Mouse (Mus musculus) liver, embryonic 16.5 days (tissue): Measurements from ENCODE around the gene Gpr141. TPM values are rescaled to one million over a fixed set of nuclear protein-coding genes. Genes with fewer than 3 reads are reported as not detected.

Experiments used
- ATAC-seq: fragments of 200-750 bp; cut with Nextera tagmentation; 2 replicates; pipeline ENCODE4 v1.8.0; 2017; ENCODE audit warnings: low read depth, mild to moderate bottlenecking, moderate number of reproducible peaks, moderate library complexity
- H3K27ac ChIP-seq: fragments of 300-500 bp; sonication (generic); 2 replicates; pipeline ENCODE4 v1.5.1; 2014; ENCODE audit warnings: mild to moderate bottlenecking, low read length
- H3K27me3 ChIP-seq: fragments of 300-500 bp; sonication (generic); 2 replicates; pipeline ENCODE4 v1.6.1; 2014; ENCODE audit warnings: low read depth, low read length, mixed read lengths; ENCODE audit not compliant: control insufficient read depth, insufficient read depth
- H3K36me3 ChIP-seq: fragments of 300-500 bp; sonication (generic); 2 replicates; pipeline ENCODE4 v1.6.1; 2014; ENCODE audit warnings: mild to moderate bottlenecking; ENCODE audit not compliant: control insufficient read depth, insufficient read depth
- H3K4me1 ChIP-seq: fragments of 300-500 bp; sonication (generic); 2 replicates; pipeline ENCODE4 v1.6.1; 2014; ENCODE audit warnings: low read depth, low read length, mixed read lengths; ENCODE audit not compliant: control insufficient read depth
- H3K4me2 ChIP-seq: fragments of 300-500 bp; sonication (generic); 2 replicates; pipeline ENCODE4 v1.6.1; 2014; ENCODE audit warnings: low read depth, low read length, mixed read lengths
- H3K4me3 ChIP-seq: fragments of 300-500 bp; sonication (generic); 2 replicates; pipeline ENCODE4 v1.5.1; 2014; ENCODE audit warnings: low read depth, mild to moderate bottlenecking, low read length
- H3K9ac ChIP-seq: fragments of 300-500 bp; sonication (generic); 2 replicates; pipeline ENCODE4 v1.6.1; 2014; ENCODE audit warnings: low read depth, low read length
- H3K9me3 ChIP-seq: fragments of 300-500 bp; sonication (generic); replicated peaks from 2 replicates; pipeline ENCODE4 v1.6.1; 2016; ENCODE audit warnings: low read length; ENCODE audit not compliant: control insufficient read depth
- WGBS: fragments of 180-500 bp; shearing (Covaris S2); extraction: QIAGEN DNeasy Blood & Tissue Kit; methylation state at CpG from one replicate; pipeline ENCODE4 v1.1.7; 2014; ENCODE audit not compliant: insufficient replicate concordance; 5-methylcytosine and 5-hydroxymethylcytosine counted together
- polyA plus RNA-seq: library from polyadenylated mRNA; unstranded; fragments of >200 nt; fragmentation: Nextera tagmentation; extraction: Ambion mirVana; gene quantifications from 2 replicates; pipeline ENCODE4 v1.2.1, GENCODE M21; 2015

Gene Gpr141
- 4.1 and 4.3 TPM in 2 replicates for polyA plus RNA-seq

GRCm38 (mm10) chr13:19824071-19824470, at the start of gene Gpr141:
Gpr141 (minus strand) TSS chr13:19824257.
- 25% methylated on average over 3 of the region's 3 CpGs for WGBS
- Histone ChIP-seq H3K9me3 (no peaks in the 10 kb centered on the region), H3K27ac (no peak within 1 kb of the TSS), H3K4me3 (peak within 1 kb of the TSS; percentile 24; the same call in 1 of the 2 replicates), H3K9ac (no peak within 1 kb of the TSS), H3K4me2 (no peak within 1 kb of the TSS), H3K4me1 (no peaks in the 10 kb centered on the region), H3K36me3 (no peaks in the 10 kb centered on the region), H3K27me3 (no peaks in the 10 kb centered on the region)
- no peak for ATAC-seq

GRCm38 (mm10) chr13:19864241-19864640, 40.2 kb upstream of the Gpr141 start:
- ATAC-seq: no peak

GRCm38 (mm10) chr13:19854629-19855333, 30.7 kb upstream of the Gpr141 start:
- ATAC-seq: no peak
- no peak overlapping the region for H3K27ac ChIP-seq
- no peak overlapping the region for H3K4me3 ChIP-seq
- H3K27me3 ChIP-seq: no peaks in the 10 kb centered on the region
- 15% methylated on average over 9 of the region's 9 CpGs for WGBS
- no peaks in the 10 kb centered on the region for H3K9me3 ChIP-seq
- H3K4me2 ChIP-seq: no peak overlapping the region
- no peaks in the 10 kb centered on the region for H3K36me3 ChIP-seq
- no peaks in the 10 kb centered on the region for H3K4me1 ChIP-seq
- no peak overlapping the region for H3K9ac ChIP-seq

More at GRCm38 (mm10) chr13:19864241-19864640, 40.2 kb upstream of the Gpr141 start:
- no peak overlapping the region for H3K4me3 ChIP-seq
- no peak overlapping the region for H3K4me2 ChIP-seq
- H3K36me3 ChIP-seq: no peaks in the 10 kb centered on the region
- no peaks in the 10 kb centered on the region for H3K4me1 ChIP-seq
- no peaks in the 10 kb centered on the region for H3K9me3 ChIP-seq
- H3K27ac ChIP-seq: no peak overlapping the region
- no peak overlapping the region for H3K9ac ChIP-seq
- no peaks in the 10 kb centered on the region for H3K27me3 ChIP-seq

- Histone ChIP-seq H3K9ac (no peak overlapping the region), H3K4me1 (no peaks in the 10 kb centered on the region), H3K4me2 (no peak overlapping the region), H3K4me3 (no peak overlapping the region), H3K9me3 (no peaks in the 10 kb centered on the region), H3K27me3 (no peaks in the 10 kb centered on the region), H3K36me3 (no peaks in the 10 kb centered on the region), H3K27ac (no peak overlapping the region)
- no peak for ATAC-seq
- WGBS: 12% methylated on average over 2 of the region's 2 CpGs
Observed at GRCm38 (mm10) chr13:19854049-19854448, 30.0 kb upstream of the Gpr141 start.

- Histone ChIP-seq H3K4me1 (no peaks in the 10 kb centered on the region), H3K36me3 (no peaks in the 10 kb centered on the region), H3K27me3 (no peaks in the 10 kb centered on the region), H3K27ac (no peak overlapping the region), H3K4me2 (no peak overlapping the region), H3K9ac (no peak overlapping the region), H3K4me3 (no peak overlapping the region), H3K9me3 (no peaks in the 10 kb centered on the region)
- ATAC-seq: no peak
- WGBS: 54% methylated on average over 2 of the region's 2 CpGs
Observed at GRCm38 (mm10) chr13:19843448-19843847, 19.4 kb upstream of the Gpr141 start.

GRCm38 (mm10) chr13:19842707-19843106, 18.6 kb upstream of the Gpr141 start:
- H3K4me1 ChIP-seq: no peaks in the 10 kb centered on the region
- H3K27ac ChIP-seq: no peak overlapping the region
- H3K27me3 ChIP-seq: no peaks in the 10 kb centered on the region
- WGBS: 31% methylated on average over 3 of the region's 3 CpGs
- no peak overlapping the region for H3K4me2 ChIP-seq
- no peaks in the 10 kb centered on the region for H3K9me3 ChIP-seq
- H3K36me3 ChIP-seq: no peaks in the 10 kb centered on the region
- H3K4me3 ChIP-seq: no peak overlapping the region
- no peak for ATAC-seq
- H3K9ac ChIP-seq: no peak overlapping the region

- no peaks in the 10 kb centered on the region for H3K27me3 ChIP-seq
- H3K9ac ChIP-seq: no peak overlapping the region
- H3K27ac ChIP-seq: no peak overlapping the region
- H3K9me3 ChIP-seq: no peaks in the 10 kb centered on the region
- WGBS: 53% methylated on average over 5 of the region's 5 CpGs
- no peak overlapping the region for H3K4me2 ChIP-seq
- ATAC-seq: no peak
- H3K4me3 ChIP-seq: no peak overlapping the region
- H3K36me3 ChIP-seq: no peaks in the 10 kb centered on the region
- H3K4me1 ChIP-seq: no peaks in the 10 kb centered on the region
Observed at GRCm38 (mm10) chr13:19841615-19842014, 17.6 kb upstream of the Gpr141 start.

GRCm38 (mm10) chr13:19840206-19840605, 16.1 kb upstream of the Gpr141 start:
- Histone ChIP-seq H3K36me3 (no peaks in the 10 kb centered on the region), H3K4me2 (no peak overlapping the region), H3K9ac (no peak overlapping the region), H3K4me1 (no peaks in the 10 kb centered on the region), H3K9me3 (no peaks in the 10 kb centered on the region), H3K27me3 (no peaks in the 10 kb centered on the region), H3K27ac (no peak overlapping the region), H3K4me3 (no peak overlapping the region)
- no peak for ATAC-seq
- WGBS: 63% methylated on average over 1 of the region's 1 CpGs

- WGBS: 45% methylated on average over 4 of the region's 4 CpGs
Observed at GRCm38 (mm10) chr13:19830560-19830959, 6.5 kb upstream of the Gpr141 start.

More at GRCm38 (mm10) chr13:19830560-19830959, 6.5 kb upstream of the Gpr141 start:
- no peaks in the 10 kb centered on the region for H3K9me3 ChIP-seq
- H3K9ac ChIP-seq: no peak overlapping the region
- H3K27me3 ChIP-seq: no peaks in the 10 kb centered on the region
- no peaks in the 10 kb centered on the region for H3K4me1 ChIP-seq
- no peak for ATAC-seq
- H3K4me2 ChIP-seq: no peak overlapping the region
- H3K4me3 ChIP-seq: no peak overlapping the region
- no peaks in the 10 kb centered on the region for H3K36me3 ChIP-seq
- H3K27ac ChIP-seq: no peak overlapping the region
